Mouse (Mus musculus): Measurements from ENCODE around the gene Lrrc4b. TPM values are rescaled to one million over a fixed set of nuclear protein-coding genes. Genes with fewer than 3 reads are reported as not detected.
A peak's percentile ranks its signal among the peaks of the same experiment; 100 is the strongest.

Gene Lrrc4b
- polyA plus RNA-seq, 1 experiment from 2014 or later: 12.6 TPM

- WGBS: 8% methylated on average over 7 of the region's 7 CpGs
- H3K4me2 ChIP-seq (ENCODE audit: low read length): no peak overlapping the region
- H3K27me3 ChIP-seq (replicated peaks; ENCODE audit: control insufficient read depth, insufficient read depth, low read length): no peaks in the 10 kb centered on the region
- peaks cover 42% of the 10 kb centered on the region for H3K4me1 ChIP-seq (replicated peaks; ENCODE audit: control insufficient read depth, insufficient read depth, low read length)
- ATAC-seq: peak; percentile 30
- no peaks in the 10 kb centered on the region for H3K9me3 ChIP-seq (ENCODE audit: control insufficient read depth, low read length)
- H3K9ac ChIP-seq (replicated peaks; ENCODE audit: low read depth, low read length): no peak overlapping the region
- H3K27ac ChIP-seq (ENCODE audit: low read length): no peak overlapping the region
- H3K4me3 ChIP-seq (replicated peaks; ENCODE audit: low read length): no peak overlapping the region
- H3K36me3 ChIP-seq (ENCODE audit: control insufficient read depth, insufficient read depth): no peaks in the 10 kb centered on the region
Measured at GRCm38 (mm10) chr7:44433371-44433770, 4.6 kb downstream of the Lrrc4b start.

- no peaks in the 10 kb centered on the region for H3K36me3 ChIP-seq (ENCODE audit: control insufficient read depth, insufficient read depth)
- no peak overlapping the region for H3K4me2 ChIP-seq (ENCODE audit: low read length)
- H3K4me1 ChIP-seq (replicated peaks; ENCODE audit: control insufficient read depth, insufficient read depth, low read length): peaks cover 42% of the 10 kb centered on the region
- no peaks in the 10 kb centered on the region for H3K27me3 ChIP-seq (replicated peaks; ENCODE audit: control insufficient read depth, insufficient read depth, low read length)
- WGBS: 77% methylated on average over 9 of the region's 9 CpGs
- H3K27ac ChIP-seq (ENCODE audit: low read length): no peak overlapping the region
- H3K9ac ChIP-seq (replicated peaks; ENCODE audit: low read depth, low read length): no peak overlapping the region
- no peaks in the 10 kb centered on the region for H3K9me3 ChIP-seq (ENCODE audit: control insufficient read depth, low read length)
- H3K4me3 ChIP-seq (replicated peaks; ENCODE audit: low read length): no peak overlapping the region
- ATAC-seq: no peak
Measured at GRCm38 (mm10) chr7:44434089-44434488, 5.3 kb downstream of the Lrrc4b start.

GRCm38 (mm10) chr7:44435796-44436195 lies 7.0 kb downstream of the Lrrc4b start:
- Histone ChIP-seq H3K27me3 (replicated peaks; ENCODE audit: control insufficient read depth, insufficient read depth, low read length) (no peaks in the 10 kb centered on the region), H3K27ac (ENCODE audit: low read length) (no peak overlapping the region), H3K4me3 (replicated peaks; ENCODE audit: low read length) (no peak overlapping the region), H3K36me3 (ENCODE audit: control insufficient read depth, insufficient read depth) (no peaks in the 10 kb centered on the region), H3K4me1 (replicated peaks; ENCODE audit: control insufficient read depth, insufficient read depth, low read length) (peaks cover 28% of the 10 kb centered on the region), H3K4me2 (ENCODE audit: low read length) (no peak overlapping the region), H3K9ac (replicated peaks; ENCODE audit: low read depth, low read length) (no peak overlapping the region), H3K9me3 (ENCODE audit: control insufficient read depth, low read length) (no peaks in the 10 kb centered on the region)
- WGBS: 67% methylated on average over 5 of the region's 5 CpGs
- no peak for ATAC-seq

- Histone ChIP-seq H3K9ac (replicated peaks; ENCODE audit: low read depth, low read length) (no peak overlapping the region), H3K4me2 (ENCODE audit: low read length) (no peak overlapping the region), H3K27me3 (replicated peaks; ENCODE audit: control insufficient read depth, insufficient read depth, low read length) (no peaks in the 10 kb centered on the region), H3K36me3 (ENCODE audit: control insufficient read depth, insufficient read depth) (no peaks in the 10 kb centered on the region), H3K27ac (ENCODE audit: low read length) (no peak overlapping the region), H3K9me3 (ENCODE audit: control insufficient read depth, low read length) (no peaks in the 10 kb centered on the region), H3K4me1 (replicated peaks; ENCODE audit: control insufficient read depth, insufficient read depth, low read length) (peaks cover 26% of the 10 kb centered on the region), H3K4me3 (replicated peaks; ENCODE audit: low read length) (no peak overlapping the region)
- no peak for ATAC-seq
- 44% methylated on average over 1 of the region's 1 CpGs for WGBS
Measured at GRCm38 (mm10) chr7:44436267-44436666, 7.4 kb downstream of the Lrrc4b start.

- ATAC-seq: no peak
- no peaks in the 10 kb centered on the region for H3K9me3 ChIP-seq (ENCODE audit: control insufficient read depth, low read length)
- H3K36me3 ChIP-seq (ENCODE audit: control insufficient read depth, insufficient read depth): no peaks in the 10 kb centered on the region
- no peak overlapping the region for H3K4me3 ChIP-seq (replicated peaks; ENCODE audit: low read length)
- no peak overlapping the region for H3K9ac ChIP-seq (replicated peaks; ENCODE audit: low read depth, low read length)
- H3K27me3 ChIP-seq (replicated peaks; ENCODE audit: control insufficient read depth, insufficient read depth, low read length): no peaks in the 10 kb centered on the region
- H3K4me2 ChIP-seq (ENCODE audit: low read length): no peak overlapping the region
- no peak overlapping the region for H3K27ac ChIP-seq (ENCODE audit: low read length)
- peaks cover 22% of the 10 kb centered on the region for H3K4me1 ChIP-seq (replicated peaks; ENCODE audit: control insufficient read depth, insufficient read depth, low read length)
- WGBS: 87% methylated on average over 1 of the region's 1 CpGs
Measured at GRCm38 (mm10) chr7:44437188-44437587, 8.4 kb downstream of the Lrrc4b start.

- H3K4me3 ChIP-seq (replicated peaks; ENCODE audit: low read length): no peak overlapping the region
- peaks cover 17% of the 10 kb centered on the region for H3K4me1 ChIP-seq (replicated peaks; ENCODE audit: control insufficient read depth, insufficient read depth, low read length)
- H3K4me2 ChIP-seq (ENCODE audit: low read length): no peak overlapping the region
- WGBS: 62% methylated on average over 8 of the region's 8 CpGs
- no peaks in the 10 kb centered on the region for H3K9me3 ChIP-seq (ENCODE audit: control insufficient read depth, low read length)
- no peaks in the 10 kb centered on the region for H3K36me3 ChIP-seq (ENCODE audit: control insufficient read depth, insufficient read depth)
- H3K27ac ChIP-seq (ENCODE audit: low read length): no peak overlapping the region
- no peaks in the 10 kb centered on the region for H3K27me3 ChIP-seq (replicated peaks; ENCODE audit: control insufficient read depth, insufficient read depth, low read length)
- ATAC-seq: no peak
- 0 out of 2 replicates have a peak overlapping the region, but pooled peaks have one; percentile 17 for H3K9ac ChIP-seq (replicated peaks; ENCODE audit: low read depth, low read length)
Measured at GRCm38 (mm10) chr7:44437933-44438332, 9.1 kb downstream of the Lrrc4b start.

- Histone ChIP-seq H3K36me3 (ENCODE audit: control insufficient read depth, insufficient read depth) (no peaks in the 10 kb centered on the region), H3K27me3 (replicated peaks; ENCODE audit: control insufficient read depth, insufficient read depth, low read length) (no peaks in the 10 kb centered on the region), H3K4me1 (replicated peaks; ENCODE audit: control insufficient read depth, insufficient read depth, low read length) (peaks cover 22% of the 10 kb centered on the region), H3K9me3 (ENCODE audit: control insufficient read depth, low read length) (no peaks in the 10 kb centered on the region), H3K4me3 (replicated peaks; ENCODE audit: low read length) (no peak overlapping the region), H3K4me2 (ENCODE audit: low read length) (no peak overlapping the region), H3K27ac (ENCODE audit: low read length) (no peak overlapping the region), H3K9ac (replicated peaks; ENCODE audit: low read depth, low read length) (no peak overlapping the region)
- WGBS: 67% methylated on average over 2 of the region's 2 CpGs
- no peak for ATAC-seq
Measured at GRCm38 (mm10) chr7:44439696-44440095, 10.9 kb downstream of the Lrrc4b start.

- H3K9ac ChIP-seq (replicated peaks; ENCODE audit: low read depth, low read length): no peak overlapping the region
Measured at GRCm38 (mm10) chr7:44440479-44440878, 11.7 kb downstream of the Lrrc4b start.

GRCm38 (mm10) chr7:44441180-44441579 lies 12.4 kb downstream of the Lrrc4b start:
- H3K4me3 ChIP-seq (replicated peaks; ENCODE audit: low read length): peak overlapping the region; percentile 80
- H3K27ac ChIP-seq (ENCODE audit: low read length): peak overlapping the region; percentile 99
- peak overlapping the region; percentile 98 for H3K4me2 ChIP-seq (ENCODE audit: low read length)
- no peak for ATAC-seq
- H3K36me3 ChIP-seq (ENCODE audit: control insufficient read depth, insufficient read depth): peaks cover 4% of the 10 kb centered on the region; the same call in 1 of the 2 replicates
- 18% methylated on average over 1 of the region's 1 CpGs for WGBS
- no peaks in the 10 kb centered on the region for H3K9me3 ChIP-seq (ENCODE audit: control insufficient read depth, low read length)
- H3K9ac ChIP-seq (replicated peaks; ENCODE audit: low read depth, low read length): peak overlapping the region; percentile 99
- H3K4me1 ChIP-seq (replicated peaks; ENCODE audit: control insufficient read depth, insufficient read depth, low read length): peaks cover 37% of the 10 kb centered on the region
- no peaks in the 10 kb centered on the region for H3K27me3 ChIP-seq (replicated peaks; ENCODE audit: control insufficient read depth, insufficient read depth, low read length)

More at GRCm38 (mm10) chr7:44440479-44440878, 11.7 kb downstream of the Lrrc4b start:
- no peak overlapping the region for H3K27ac ChIP-seq (ENCODE audit: low read length)
- ATAC-seq: no peak
- no peaks in the 10 kb centered on the region for H3K27me3 ChIP-seq (replicated peaks; ENCODE audit: control insufficient read depth, insufficient read depth, low read length)
- H3K36me3 ChIP-seq (ENCODE audit: control insufficient read depth, insufficient read depth): 0 out of 2 replicates have a peak, but pooled peaks cover 3% of the 10 kb centered on the region
- peaks cover 30% of the 10 kb centered on the region for H3K4me1 ChIP-seq (replicated peaks; ENCODE audit: control insufficient read depth, insufficient read depth, low read length)
- 70% methylated on average over 1 of the region's 1 CpGs for WGBS
- no peak overlapping the region for H3K4me3 ChIP-seq (replicated peaks; ENCODE audit: low read length)
- no peaks in the 10 kb centered on the region for H3K9me3 ChIP-seq (ENCODE audit: control insufficient read depth, low read length)
- H3K4me2 ChIP-seq (ENCODE audit: low read length): no peak overlapping the region

- WGBS: 0% methylated on average over 9 of the region's 14 CpGs
Measured at GRCm38 (mm10) chr7:44441648-44442109, 12.9 kb downstream of the Lrrc4b start.

More at GRCm38 (mm10) chr7:44441648-44442109, 12.9 kb downstream of the Lrrc4b start:
- H3K4me2 ChIP-seq (ENCODE audit: low read length): peak overlapping the region; percentile 98
- peak; percentile 76 for ATAC-seq
- peaks cover 42% of the 10 kb centered on the region for H3K4me1 ChIP-seq (replicated peaks; ENCODE audit: control insufficient read depth, insufficient read depth, low read length)
- peak overlapping the region; percentile 99 for H3K9ac ChIP-seq (replicated peaks; ENCODE audit: low read depth, low read length)
- peak overlapping the region; percentile 80 for H3K4me3 ChIP-seq (replicated peaks; ENCODE audit: low read length)
- H3K9me3 ChIP-seq (ENCODE audit: control insufficient read depth, low read length): no peaks in the 10 kb centered on the region
- H3K36me3 ChIP-seq (ENCODE audit: control insufficient read depth, insufficient read depth): peaks cover 5% of the 10 kb centered on the region; the same call in 1 of the 2 replicates
- H3K27me3 ChIP-seq (replicated peaks; ENCODE audit: control insufficient read depth, insufficient read depth, low read length): no peaks in the 10 kb centered on the region
- H3K27ac ChIP-seq (ENCODE audit: low read length): peak overlapping the region; percentile 99
